Mouse (Mus musculus) ES-Bruce4 (cell line): Measurements from ENCODE around the gene Cd8b1.

ENCODE experiments used
- CTCF ChIP-seq: IDR thresholded peaks from one replicate; pipeline ENCODE4 v1.8.1; 2011; ENCODE audit warnings: low read depth, low read length
- EP300 ChIP-seq: IDR thresholded peaks from 2 replicates; pipeline ENCODE4 v1.6.1; 2011; ENCODE audit warnings: low read depth, low read length; ENCODE audit not compliant: insufficient read depth
- POLR2A ChIP-seq: IDR thresholded peaks from one replicate; pipeline ENCODE4 v1.8.1; 2011; ENCODE audit warnings: low read length; ENCODE audit not compliant: insufficient read depth

DNA sequence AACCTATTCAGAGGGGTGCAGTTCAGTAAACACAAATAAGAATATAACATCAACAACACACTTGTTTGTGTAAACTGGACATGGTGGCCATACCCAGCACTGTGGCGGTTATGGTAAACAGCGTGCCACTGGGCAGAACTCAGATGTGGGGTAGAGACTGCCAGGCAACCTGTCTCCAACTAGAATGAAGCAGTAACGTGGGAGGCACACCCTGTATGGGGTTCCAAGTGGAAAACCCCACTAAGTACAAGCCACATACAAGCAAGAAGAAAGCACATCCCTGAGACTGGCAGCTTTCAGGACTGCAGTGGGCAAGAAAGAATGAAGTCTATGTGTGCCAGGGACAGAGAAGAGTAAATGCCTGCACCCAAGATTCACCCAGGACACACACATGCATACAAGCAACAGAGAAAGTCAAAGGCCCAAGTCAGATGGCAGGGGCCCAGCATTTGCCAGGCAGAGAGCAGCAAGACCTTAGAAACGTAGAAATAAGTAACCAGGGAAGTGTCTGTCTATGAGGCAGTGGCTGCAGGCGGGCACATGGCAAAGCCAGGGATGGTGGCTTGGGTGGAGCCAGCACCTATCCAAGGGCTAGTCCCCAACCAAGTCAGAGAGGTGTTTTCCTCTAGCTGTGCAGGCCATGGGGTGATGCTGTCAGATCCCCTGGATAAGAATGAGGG lies 49.6 kb downstream of the Cd8b1 start:
- TF ChIP-seq CTCF (no peak), POLR2A (no peak), EP300 (no peak)
